Mouse (Mus musculus) neural tube, embryonic 10.5 days (tissue): ENCODE measurements around the gene Gfy.
A peak's percentile ranks its signal among the peaks of the same experiment; 100 is the strongest.

Experiments used
- DNase-seq: peaks from one replicate; pipeline ENCODE4 v3.0.0-alpha.2; 2017; ENCODE audit warnings: low spot score; ENCODE audit errors: extremely low spot score

The Gfy gene

DNA sequence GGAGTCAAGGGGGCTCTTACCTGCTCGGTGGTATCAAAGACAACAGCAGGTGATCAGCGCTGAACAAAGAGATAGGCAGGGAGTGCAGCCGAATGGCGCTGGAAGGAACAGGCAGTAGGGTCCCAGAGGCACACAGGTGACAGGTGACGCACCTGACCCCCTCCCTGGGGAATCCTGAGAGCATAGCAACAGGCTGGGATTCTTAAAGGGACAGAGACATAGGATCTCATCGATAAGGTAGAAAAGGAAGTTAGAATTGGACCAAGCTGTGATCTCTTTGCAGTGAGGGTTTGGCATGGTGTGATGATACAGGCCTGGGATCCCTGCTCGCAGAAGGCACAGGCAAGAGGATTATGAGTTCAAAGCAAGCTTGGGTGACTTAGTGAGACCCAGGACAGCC lies at the start of gene Gfy:
Gene Gfy (minus strand): TSS at position 101 of the 400 bp plus-strand sequence.
- DNase-seq, result no peak

DNA sequence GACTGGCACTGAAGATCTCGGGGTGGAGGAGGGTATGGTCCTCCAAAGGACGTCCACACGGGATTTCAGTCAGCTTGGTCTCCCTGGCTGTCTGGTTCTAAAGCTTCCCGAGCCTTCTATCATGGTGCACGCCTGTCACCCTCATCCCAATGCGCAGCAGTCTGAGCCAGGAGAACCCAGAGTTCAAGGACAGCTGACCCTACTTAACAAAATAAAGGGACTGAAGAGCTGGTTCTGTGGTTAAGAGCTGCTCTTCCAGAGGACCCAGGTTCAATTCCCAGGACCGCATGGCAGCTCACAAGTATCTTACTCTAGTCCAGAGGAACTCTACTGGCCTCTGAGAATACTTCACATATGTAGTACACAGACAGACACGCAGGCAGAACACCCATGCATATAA lies 49.7 kb upstream of the Gfy start:
- no peak for DNase-seq

DNA sequence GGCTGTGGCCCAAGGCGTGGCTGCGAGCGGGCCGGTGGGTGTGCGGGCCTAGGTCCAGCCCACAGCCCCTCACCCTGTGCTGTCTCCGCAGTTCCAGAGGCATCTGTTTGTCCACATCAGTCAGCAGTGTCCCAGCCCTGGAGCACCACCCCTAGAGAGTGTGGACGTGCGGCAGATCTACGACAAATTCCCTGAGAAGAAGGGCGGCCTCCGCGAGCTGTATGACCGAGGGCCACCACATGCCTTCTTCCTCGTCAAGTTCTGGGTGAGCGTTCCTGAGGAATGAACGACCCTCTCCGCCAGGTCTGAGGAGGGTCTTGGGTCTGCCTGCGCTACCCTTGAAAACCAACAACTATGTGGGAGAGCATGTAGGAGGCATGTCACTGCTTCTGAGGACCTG lies 49.2 kb upstream of the Gfy start:
- no peak for DNase-seq

DNA sequence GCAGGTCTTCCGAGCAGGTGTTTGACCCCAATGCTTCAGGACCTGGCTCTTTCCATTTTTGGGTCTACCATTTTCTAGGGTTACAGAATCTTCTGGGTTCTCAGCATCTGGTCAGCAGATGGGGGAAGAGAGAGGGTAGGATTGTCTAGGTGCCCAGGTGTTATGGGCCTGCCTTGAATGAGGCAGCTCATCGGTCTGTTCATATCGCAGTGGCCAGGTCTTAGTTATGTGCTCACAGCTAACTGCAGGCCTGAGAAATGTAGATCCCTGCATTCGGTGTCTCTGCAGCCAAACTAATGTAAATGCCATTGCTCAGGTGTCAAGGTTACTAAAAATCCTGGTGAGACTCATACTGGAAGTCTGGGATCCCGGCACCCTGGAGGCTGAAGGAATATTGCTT lies 47.1 kb upstream of the Gfy start:
- no peak for DNase-seq

DNA sequence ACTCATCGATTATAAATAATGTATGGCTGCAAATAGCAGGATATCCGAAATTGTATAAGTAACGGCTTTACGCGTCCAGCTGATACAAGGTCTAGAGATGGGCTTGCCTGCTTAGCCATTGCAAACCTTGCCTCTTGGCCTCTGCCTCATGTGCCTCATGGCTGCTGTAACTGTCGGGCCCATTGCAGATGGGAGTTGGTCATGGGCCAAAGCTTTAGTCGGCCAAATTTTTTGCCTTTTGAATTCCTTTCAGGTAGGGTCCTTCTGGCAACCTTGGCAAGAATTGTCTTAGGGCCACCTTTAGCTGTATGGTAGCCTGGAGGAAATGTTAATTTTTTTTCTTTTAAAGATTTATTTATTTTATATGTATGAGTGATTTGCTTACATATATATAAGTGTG lies 45.5 kb upstream of the Gfy start:
- DNase-seq, result no peak

DNA sequence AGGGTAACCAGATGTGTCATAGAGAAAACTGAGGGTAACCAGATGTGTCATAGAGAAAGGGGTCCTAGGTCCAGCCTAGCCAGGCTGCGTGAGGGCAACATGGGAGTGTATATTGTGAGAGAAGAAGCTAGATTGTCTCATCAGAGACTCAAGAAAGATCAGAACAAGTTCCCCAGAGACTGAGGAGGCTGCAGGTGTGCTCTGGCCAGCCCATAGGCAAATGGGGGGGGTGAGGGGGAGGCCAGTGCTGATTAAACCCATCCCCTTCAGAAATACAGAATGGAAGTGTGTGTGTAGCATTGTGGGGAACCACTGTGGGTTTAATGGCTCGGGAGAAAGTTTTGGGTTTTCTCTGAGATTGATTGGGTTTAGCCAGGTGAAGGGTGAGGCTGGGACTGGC lies 42.3 kb upstream of the Gfy start:
- no peak for DNase-seq

DNA sequence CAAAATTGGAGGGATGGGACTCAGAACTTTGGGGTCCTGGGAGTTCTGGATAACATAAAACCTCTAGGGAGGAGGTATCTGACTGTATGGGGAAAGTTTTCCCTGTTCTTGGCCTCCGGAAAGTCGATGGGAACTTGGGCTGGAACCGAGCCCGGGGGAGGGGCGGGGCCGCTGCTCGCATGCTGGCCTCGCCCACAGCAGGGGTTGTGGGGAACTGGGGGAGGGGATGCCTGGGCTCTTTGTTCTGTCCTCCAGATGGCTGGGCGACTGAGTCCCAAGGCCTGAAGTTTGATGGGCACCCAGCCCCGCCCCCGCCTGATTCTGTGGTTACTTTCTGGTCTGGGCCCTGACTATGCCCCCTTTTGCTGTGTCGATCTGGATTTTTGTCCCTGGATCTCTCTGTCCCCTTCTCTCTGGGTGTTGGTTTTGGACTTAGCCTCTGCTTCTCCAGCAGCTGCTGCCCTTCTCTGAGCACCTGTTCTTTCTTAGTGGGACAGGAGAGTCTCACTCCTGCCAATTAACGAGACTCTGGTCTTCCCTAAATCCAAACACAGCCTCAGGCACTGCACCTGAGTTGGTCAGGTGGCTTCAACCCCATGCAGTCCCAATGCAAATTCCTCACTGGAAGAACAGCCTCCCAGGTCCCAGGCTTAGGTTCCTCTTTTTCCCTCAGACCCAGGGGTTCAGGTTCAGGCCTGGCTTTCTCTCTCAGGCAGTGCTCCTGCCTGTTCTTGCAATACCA lies 37.2 kb upstream of the Gfy start:
- peak; percentile 94 for DNase-seq

DNA sequence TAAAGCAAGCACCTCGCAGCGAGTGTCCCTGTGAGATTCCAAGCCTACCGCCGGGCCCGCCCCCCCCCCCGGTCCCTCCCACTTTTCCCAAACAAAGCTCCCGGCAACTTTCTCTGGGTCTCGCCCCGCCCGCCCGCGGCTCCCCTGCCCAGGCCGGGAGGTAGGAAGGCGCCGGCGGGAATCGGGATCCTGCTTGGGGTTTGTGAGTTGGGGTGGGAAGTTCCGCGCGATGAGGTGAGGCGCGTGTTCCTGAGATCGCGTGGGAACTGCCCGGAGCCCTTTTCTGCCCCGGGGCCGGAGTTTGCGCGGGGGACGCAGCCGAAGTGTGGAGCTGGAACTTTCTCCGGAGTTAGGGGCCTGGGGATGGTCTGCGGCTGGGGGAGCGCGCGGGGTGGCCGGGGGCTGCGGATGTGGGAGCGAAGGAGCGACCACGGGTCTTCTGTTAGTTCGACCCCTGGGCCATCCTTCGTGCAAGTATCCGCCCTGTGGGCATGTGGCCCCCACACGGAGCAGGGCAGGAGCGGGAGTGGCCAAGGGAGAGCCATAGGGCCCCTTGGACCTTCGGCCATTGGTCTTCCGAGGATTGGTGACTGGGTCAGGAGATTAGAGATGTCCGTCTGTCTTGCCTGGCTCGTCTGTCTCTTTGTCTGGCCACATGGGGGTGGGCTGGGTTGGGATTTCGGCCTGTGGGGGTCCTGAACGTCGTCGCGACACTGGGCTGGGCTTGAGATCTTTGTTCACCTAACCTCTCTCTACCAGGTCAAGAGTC lies 36.5 kb upstream of the Gfy start, which contains the start of gene Tead2:
Gene Tead2 (plus strand): TSS at position 81 of the 769 bp plus-strand sequence.
- DNase-seq, result peak; percentile 82

DNA sequence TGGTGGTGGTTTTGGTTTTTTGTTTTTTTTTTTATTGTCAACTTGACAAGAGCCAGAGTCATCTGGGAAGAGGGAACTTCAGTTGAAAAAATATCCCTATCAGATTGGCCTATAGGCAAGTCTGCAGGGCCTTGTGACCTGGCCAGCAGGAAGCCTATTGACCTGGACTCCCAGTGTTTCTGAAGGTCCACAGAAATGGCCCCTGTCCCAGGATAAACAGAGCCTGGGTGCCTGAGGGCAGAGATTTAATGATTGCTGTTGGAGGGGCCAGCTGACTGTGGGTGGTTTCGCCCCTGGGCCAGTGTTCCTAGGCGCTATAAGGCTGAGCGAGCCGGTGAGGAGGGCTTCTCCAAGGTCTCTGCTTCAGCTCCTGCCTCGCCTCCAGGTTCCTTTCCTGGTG lies 34.3 kb upstream of the Gfy start:
- DNase-seq, result no peak

DNA sequence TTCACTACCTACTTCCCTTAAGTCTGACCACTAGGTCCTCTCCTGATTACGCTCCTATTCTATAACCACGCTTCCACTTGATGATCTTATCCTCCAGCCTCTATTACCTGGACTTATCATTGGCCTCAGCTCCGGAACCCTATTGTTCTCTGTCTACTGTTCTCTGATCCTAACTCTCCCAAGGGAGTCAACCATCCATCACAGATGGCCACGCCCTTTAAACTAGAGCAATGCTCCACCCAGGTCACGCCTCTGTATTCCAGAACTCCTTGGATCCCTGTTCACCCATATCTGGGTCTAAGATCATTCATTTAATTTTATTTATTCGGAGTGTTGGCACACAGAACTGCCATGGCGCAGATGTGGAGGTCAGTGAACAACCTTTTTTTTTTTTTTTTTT lies 33.0 kb upstream of the Gfy start:
- DNase-seq, result no peak

DNA sequence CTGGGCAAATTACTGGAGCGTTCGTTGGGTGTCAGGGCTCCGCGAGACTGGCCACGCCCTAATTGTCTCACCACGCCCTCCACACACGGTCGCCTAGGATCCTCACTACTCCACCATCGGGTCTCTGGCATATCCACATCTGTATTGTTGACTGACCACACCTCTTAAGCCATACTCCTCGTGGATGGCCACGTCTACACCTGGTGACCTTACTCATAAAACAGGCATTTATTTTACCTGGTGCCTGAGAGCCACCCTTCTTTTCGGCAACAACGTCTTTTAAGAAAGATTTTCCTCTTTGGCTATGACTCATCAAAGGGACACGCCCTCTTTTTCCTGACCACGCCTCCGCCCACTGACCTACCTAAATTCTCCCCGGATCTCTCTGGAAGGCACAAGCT lies 32.5 kb upstream of the Gfy start, which contains the start of gene Dkkl1:
Gene Dkkl1 (minus strand): TSS at position 297 of the 401 bp plus-strand sequence.
- DNase-seq, result no peak

DNA sequence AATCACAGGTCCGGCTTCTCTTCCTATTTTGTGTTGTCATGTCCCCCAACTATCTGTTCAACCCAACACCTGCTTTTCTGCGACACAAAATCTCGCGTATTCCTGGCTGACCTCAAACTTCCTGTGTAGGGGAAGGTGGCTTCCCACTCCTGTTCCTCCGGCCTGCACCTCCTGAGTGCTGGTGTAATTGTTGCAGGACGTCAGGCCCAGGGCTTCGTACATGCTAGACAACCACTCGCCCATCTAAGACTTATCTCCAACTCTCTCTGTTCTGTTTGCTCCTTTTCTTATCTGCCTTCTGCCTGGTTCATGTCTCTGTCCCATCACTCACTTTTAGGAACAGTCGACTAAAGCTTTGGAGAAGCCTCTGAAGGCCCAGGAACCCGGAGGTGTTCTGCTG lies 31.7 kb upstream of the Gfy start:
- no peak for DNase-seq

DNA sequence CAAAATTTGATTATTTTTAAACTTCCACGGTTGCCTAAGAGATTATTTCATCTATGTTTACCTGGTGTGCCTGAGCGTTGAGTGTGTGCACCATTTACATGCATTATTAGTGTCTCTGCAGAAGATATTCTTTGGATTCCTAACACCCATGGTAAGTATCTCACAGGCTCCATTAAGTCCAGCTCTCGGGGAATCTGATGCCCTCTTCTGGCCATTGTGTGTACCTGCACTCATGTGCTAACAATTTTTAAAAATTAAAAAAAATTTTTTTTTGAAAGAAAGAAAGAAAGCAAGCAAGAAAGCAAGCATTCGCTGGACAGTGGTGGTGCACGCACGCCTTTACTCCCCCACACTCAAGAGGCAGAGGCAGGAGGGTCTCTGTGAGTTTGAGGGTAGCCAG lies 28.9 kb upstream of the Gfy start:
- DNase-seq, result no peak

DNA sequence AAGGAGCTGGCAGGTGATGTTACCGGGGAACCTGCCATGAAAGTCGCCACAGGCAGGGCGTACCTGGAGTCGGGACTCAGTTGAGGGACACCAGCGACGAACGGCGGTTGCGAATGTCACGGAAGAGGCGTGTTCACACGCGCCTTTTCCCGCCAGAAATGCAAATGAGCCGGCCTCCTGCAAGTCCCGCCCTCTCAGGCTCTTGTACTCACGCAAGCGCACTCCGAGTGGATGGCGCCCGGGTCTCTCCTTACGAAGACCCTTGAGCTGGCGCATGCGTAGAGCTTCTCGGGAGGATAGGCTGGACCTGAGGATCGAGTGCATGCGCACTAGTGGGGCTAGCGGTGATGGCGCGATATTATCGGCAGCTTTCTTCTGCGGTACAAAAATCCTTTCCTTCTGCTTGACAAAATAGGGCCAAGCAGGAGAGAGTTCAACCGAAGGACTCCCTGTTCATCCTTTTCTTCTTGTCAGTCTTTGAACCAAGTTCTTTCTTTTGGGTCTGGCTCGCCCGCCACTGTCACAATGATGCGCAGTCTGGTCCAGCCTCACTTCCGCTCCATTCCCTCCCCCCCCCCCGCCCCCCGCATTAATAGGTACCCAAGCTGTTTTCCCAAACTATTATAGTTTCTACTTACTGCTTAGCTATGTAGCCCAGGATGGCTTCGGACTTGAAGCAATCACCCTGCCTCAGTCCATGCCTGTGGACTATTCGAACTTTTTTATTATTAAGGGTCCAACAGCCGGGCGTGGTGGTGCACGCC lies 25.2 kb upstream of the Gfy start, which contains the start of gene Ccdc155:
Gene Ccdc155 (minus strand): TSS at position 513 of the 764 bp plus-strand sequence.
- peak; percentile 96 for DNase-seq

DNA sequence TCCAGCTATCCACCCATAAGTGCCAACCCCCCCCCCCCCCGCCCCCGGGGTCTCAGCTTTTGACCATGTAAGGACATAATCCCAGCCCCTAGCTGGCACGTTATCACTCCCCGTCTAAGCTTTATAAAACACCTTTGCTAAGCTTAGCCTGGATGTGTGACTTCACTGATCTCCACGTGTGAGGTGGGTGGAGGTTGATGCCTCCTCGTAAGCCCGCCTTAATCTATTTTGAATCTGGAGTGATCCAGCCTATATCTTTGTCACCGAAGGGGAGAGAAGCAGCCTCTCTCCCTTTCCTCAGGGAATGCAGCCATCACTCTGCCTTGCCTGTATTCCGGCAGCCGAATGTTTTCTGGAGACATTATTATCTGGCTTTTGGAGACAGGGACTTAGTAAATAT lies 23.3 kb upstream of the Gfy start:
- DNase-seq, result no peak

DNA sequence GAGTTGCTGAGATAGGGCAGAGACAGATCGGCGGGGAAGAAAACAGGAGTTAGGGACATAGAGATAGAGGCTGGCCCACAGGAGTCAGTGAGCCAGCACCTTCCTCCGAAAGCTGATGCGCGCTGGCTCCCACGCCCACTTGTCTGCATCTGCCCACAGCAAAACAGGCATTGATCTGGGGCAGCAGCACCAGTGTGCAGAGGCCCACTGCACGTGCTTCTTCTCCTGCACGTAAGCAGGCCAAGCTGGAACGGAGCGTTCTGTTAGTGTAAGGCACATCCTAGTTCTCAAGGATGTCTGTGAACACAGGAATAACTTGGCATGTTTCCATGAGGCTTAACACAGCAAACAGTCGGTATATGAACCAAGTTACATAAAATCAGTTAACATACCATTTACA lies 19.6 kb upstream of the Gfy start:
- no peak for DNase-seq

DNA sequence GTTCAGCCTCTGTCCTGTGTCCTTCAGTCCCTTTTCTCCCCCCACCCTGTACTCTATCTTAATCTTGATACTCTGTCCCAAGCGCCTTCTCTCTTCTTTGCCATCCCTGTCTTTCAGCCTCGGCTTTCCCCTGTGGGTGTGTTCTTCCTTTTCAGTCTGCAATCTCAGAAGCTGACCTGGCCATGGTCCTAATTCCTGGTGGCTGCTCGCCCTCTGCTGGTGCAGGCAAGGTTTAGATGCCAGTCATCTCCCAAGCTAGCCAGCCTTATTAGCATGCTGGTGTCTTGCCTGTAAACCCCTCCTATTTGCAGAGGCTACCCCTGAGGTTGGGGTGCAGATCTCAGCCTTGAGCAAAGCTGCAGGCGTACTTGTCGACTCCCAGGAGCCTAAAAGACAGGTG lies 19.1 kb upstream of the Gfy start:
- peak; percentile 66 for DNase-seq

DNA sequence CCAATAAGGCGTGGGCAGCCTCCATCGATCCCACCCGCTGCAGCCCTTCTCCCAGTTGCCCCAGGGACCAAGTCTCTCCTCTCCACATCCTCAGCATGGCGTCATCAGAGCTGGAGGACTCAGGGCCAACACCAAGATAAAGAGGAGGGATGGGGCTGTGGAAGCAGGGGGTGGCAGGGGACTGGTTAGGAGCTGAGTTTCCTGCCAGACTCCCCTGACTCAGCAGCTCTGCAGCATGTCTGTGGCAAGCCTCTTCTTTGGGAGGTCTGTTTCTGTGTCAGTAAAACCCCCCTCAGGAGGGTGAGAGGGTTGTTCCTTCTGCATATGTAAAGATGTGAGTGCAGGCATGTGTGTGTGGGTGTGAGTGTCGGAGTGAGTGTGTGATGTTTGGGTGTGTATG lies 17.6 kb upstream of the Gfy start:
- no peak for DNase-seq

DNA sequence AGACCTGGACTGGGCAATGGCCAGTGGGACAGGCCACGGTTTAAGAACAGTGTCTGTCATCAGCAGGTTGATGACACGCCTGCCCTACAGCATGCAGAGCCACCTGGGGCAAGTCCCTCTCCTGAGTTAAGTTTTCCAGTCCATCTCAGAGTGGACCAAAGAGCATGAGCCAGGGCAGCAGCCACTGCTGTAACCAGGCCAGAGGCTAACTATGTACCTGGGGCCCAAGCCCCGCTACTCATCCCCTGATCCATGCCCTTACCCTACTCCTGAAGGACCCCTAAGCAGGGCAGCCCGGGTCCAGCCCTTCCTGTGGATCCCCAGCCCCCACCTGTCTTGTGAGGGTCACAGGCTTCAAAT lies 16.8 kb upstream of the Gfy start:
- DNase-seq, result no peak

DNA sequence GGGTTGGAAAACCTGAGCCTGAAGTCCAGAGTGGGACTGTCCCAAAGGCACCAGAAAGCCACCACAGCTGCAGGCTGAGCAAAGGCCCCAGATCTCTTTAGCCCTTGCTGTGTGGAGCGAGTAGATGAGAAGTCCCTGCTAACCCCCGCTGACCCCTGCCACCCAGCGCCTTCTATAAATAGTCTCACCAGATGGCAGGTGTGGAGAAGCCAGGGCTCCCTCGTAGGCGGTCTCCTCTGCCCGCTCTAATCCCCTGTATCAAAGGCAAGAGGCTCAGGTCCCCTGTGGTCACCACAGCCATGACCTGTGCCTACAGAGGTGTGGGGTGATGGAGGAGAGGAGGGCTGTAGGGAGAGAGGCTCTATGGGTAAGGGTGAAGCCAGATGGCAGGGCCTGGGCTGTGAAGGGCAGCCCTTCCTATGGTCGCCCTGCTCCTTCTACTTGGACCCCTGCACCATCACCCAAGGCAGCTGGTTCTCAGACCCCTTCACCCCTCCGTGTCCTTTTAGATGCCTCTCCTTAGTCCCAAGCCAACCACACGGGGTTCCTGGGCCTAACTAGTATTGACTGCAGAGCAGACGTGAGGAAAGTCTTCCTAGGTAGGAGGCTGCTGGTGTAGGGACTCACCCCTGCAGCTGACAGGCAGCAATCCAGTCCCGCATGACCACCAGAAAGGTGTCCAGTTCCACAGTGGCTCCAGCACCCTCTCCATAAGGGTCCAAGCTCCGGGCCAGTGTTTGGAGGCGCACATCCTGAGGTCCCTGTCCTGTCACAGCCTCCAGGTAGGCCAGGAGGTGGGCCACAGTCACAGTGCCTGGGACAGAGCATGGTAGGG lies 16.2 kb upstream of the Gfy start:
- DNase-seq, result no peak
